Mouse (Mus musculus): ENCODE results near the gene Ehf. TPM values are rescaled to one million over a fixed set of nuclear protein-coding genes. Genes with fewer than 3 reads are reported as not detected.

The Ehf gene
- polyA plus RNA-seq, 1 experiment from 2014 or later = not detected

- ATAC-seq (ENCODE audit: low FRiP score) (no peak), DNase-seq (ENCODE audit: low spot score, missing footprints) (no peak)
- Histone ChIP-seq H3K4me1 (ENCODE audit: control insufficient read depth, insufficient read depth, low read length) (peaks cover 1% of the 10 kb centered on the region; the same call in 1 of the 2 replicates), H3K4me3 (ENCODE audit: low read depth, low read length) (no peak overlapping the region), H3K9me3 (ENCODE audit: control insufficient read depth, low read length) (no peaks in the 10 kb centered on the region), H3K4me2 (no peak overlapping the region), H3K27me3 (ENCODE audit: control insufficient read depth, insufficient read depth, low read length) (no peaks in the 10 kb centered on the region), H3K36me3 (ENCODE audit: control insufficient read depth, insufficient read depth, low read length) (no peaks in the 10 kb centered on the region), H3K9ac (ENCODE audit: low read length) (no peak overlapping the region), H3K27ac (ENCODE audit: low read depth, low read length) (no peak overlapping the region)
- WGBS = 82% methylated on average over 7 of the region's 7 CpGs
These were observed 13.6 kb downstream of the Ehf start for GRCm38 (mm10) chr2:103289407-103289950.

- no peaks in the 10 kb centered on the region for H3K36me3 ChIP-seq (ENCODE audit: control insufficient read depth, insufficient read depth, low read length)
- no peak overlapping the region for H3K4me2 ChIP-seq
- H3K9ac ChIP-seq (ENCODE audit: low read length) = no peak overlapping the region
- no peak overlapping the region for H3K4me3 ChIP-seq (ENCODE audit: low read depth, low read length)
- no peak for DNase-seq (ENCODE audit: low spot score, missing footprints)
- no peak for ATAC-seq (ENCODE audit: low FRiP score)
- H3K9me3 ChIP-seq (ENCODE audit: control insufficient read depth, low read length) = no peaks in the 10 kb centered on the region
- H3K4me1 ChIP-seq (ENCODE audit: control insufficient read depth, insufficient read depth, low read length) = no peaks in the 10 kb centered on the region
- H3K27ac ChIP-seq (ENCODE audit: low read depth, low read length) = no peak overlapping the region
- 84% methylated on average over 5 of the region's 5 CpGs for WGBS
- H3K27me3 ChIP-seq (ENCODE audit: control insufficient read depth, insufficient read depth, low read length) = no peaks in the 10 kb centered on the region
These were observed 15.4 kb downstream of the Ehf start for GRCm38 (mm10) chr2:103287716-103288115.

GRCm38 (mm10) chr2:103285561-103285960 is 17.5 kb downstream of the Ehf start:
- WGBS = 23% methylated on average over 2 of the region's 2 CpGs
- DNase-seq (ENCODE audit: low spot score, missing footprints) (no peak), ATAC-seq (ENCODE audit: low FRiP score) (no peak)
- Histone ChIP-seq H3K4me2 (no peak overlapping the region), H3K27me3 (ENCODE audit: control insufficient read depth, insufficient read depth, low read length) (no peaks in the 10 kb centered on the region), H3K4me3 (ENCODE audit: low read depth, low read length) (no peak overlapping the region), H3K27ac (ENCODE audit: low read depth, low read length) (no peak overlapping the region), H3K36me3 (ENCODE audit: control insufficient read depth, insufficient read depth, low read length) (no peaks in the 10 kb centered on the region), H3K9me3 (ENCODE audit: control insufficient read depth, low read length) (no peaks in the 10 kb centered on the region), H3K4me1 (ENCODE audit: control insufficient read depth, insufficient read depth, low read length) (no peaks in the 10 kb centered on the region), H3K9ac (ENCODE audit: low read length) (no peak overlapping the region)

GRCm38 (mm10) chr2:103283730-103284129 is 19.3 kb downstream of the Ehf start:
- Histone ChIP-seq H3K9ac (ENCODE audit: low read length) (no peak overlapping the region), H3K36me3 (ENCODE audit: control insufficient read depth, insufficient read depth, low read length) (no peaks in the 10 kb centered on the region), H3K4me3 (ENCODE audit: low read depth, low read length) (no peak overlapping the region), H3K27me3 (ENCODE audit: control insufficient read depth, insufficient read depth, low read length) (no peaks in the 10 kb centered on the region), H3K27ac (ENCODE audit: low read depth, low read length) (no peak overlapping the region), H3K9me3 (ENCODE audit: control insufficient read depth, low read length) (no peaks in the 10 kb centered on the region), H3K4me1 (ENCODE audit: control insufficient read depth, insufficient read depth, low read length) (no peaks in the 10 kb centered on the region), H3K4me2 (no peak overlapping the region)
- ATAC-seq (ENCODE audit: low FRiP score) = no peak
- no peak for DNase-seq (ENCODE audit: low spot score, missing footprints)
- WGBS = 91% methylated on average over 8 of the region's 8 CpGs

- Histone ChIP-seq H3K27ac (ENCODE audit: low read depth, low read length) (no peak overlapping the region), H3K4me2 (no peak overlapping the region), H3K9ac (ENCODE audit: low read length) (no peak overlapping the region), H3K27me3 (ENCODE audit: control insufficient read depth, insufficient read depth, low read length) (no peaks in the 10 kb centered on the region), H3K4me1 (ENCODE audit: control insufficient read depth, insufficient read depth, low read length) (no peaks in the 10 kb centered on the region), H3K9me3 (ENCODE audit: control insufficient read depth, low read length) (no peaks in the 10 kb centered on the region), H3K36me3 (ENCODE audit: control insufficient read depth, insufficient read depth, low read length) (no peaks in the 10 kb centered on the region), H3K4me3 (ENCODE audit: low read depth, low read length) (no peak overlapping the region)
- 78% methylated on average over 8 of the region's 8 CpGs for WGBS
- DNase-seq (ENCODE audit: low spot score, missing footprints) = no peak
- ATAC-seq (ENCODE audit: low FRiP score) = no peak
These were observed 20.8 kb downstream of the Ehf start for GRCm38 (mm10) chr2:103282184-103282750.

GRCm38 (mm10) chr2:103279927-103280326 is 23.2 kb downstream of the Ehf start:
- no peaks in the 10 kb centered on the region for H3K36me3 ChIP-seq (ENCODE audit: control insufficient read depth, insufficient read depth, low read length)
- H3K4me1 ChIP-seq (ENCODE audit: control insufficient read depth, insufficient read depth, low read length) = no peaks in the 10 kb centered on the region
- no peak for ATAC-seq (ENCODE audit: low FRiP score)
- no peak overlapping the region for H3K9ac ChIP-seq (ENCODE audit: low read length)
- 94% methylated on average over 1 of the region's 1 CpGs for WGBS
- no peak overlapping the region for H3K4me3 ChIP-seq (ENCODE audit: low read depth, low read length)
- H3K9me3 ChIP-seq (ENCODE audit: control insufficient read depth, low read length) = no peaks in the 10 kb centered on the region
- no peak for DNase-seq (ENCODE audit: low spot score, missing footprints)
- no peaks in the 10 kb centered on the region for H3K27me3 ChIP-seq (ENCODE audit: control insufficient read depth, insufficient read depth, low read length)
- H3K4me2 ChIP-seq = no peak overlapping the region
- H3K27ac ChIP-seq (ENCODE audit: low read depth, low read length) = no peak overlapping the region

- Histone ChIP-seq H3K4me3 (ENCODE audit: low read depth, low read length) (no peak overlapping the region), H3K27ac (ENCODE audit: low read depth, low read length) (no peak overlapping the region), H3K9me3 (ENCODE audit: control insufficient read depth, low read length) (no peaks in the 10 kb centered on the region), H3K4me1 (ENCODE audit: control insufficient read depth, insufficient read depth, low read length) (no peaks in the 10 kb centered on the region), H3K27me3 (ENCODE audit: control insufficient read depth, insufficient read depth, low read length) (no peaks in the 10 kb centered on the region), H3K4me2 (no peak overlapping the region), H3K9ac (ENCODE audit: low read length) (no peak overlapping the region), H3K36me3 (ENCODE audit: control insufficient read depth, insufficient read depth, low read length) (no peaks in the 10 kb centered on the region)
- WGBS = 81% methylated on average over 1 of the region's 1 CpGs
- DNase-seq (ENCODE audit: low spot score, missing footprints) (no peak), ATAC-seq (ENCODE audit: low FRiP score) (no peak)
These were observed 24.6 kb downstream of the Ehf start for GRCm38 (mm10) chr2:103278476-103278875.

- Histone ChIP-seq H3K4me2 (no peak overlapping the region), H3K27me3 (ENCODE audit: control insufficient read depth, insufficient read depth, low read length) (no peaks in the 10 kb centered on the region), H3K27ac (ENCODE audit: low read depth, low read length) (no peak overlapping the region), H3K9me3 (ENCODE audit: control insufficient read depth, low read length) (no peaks in the 10 kb centered on the region), H3K4me1 (ENCODE audit: control insufficient read depth, insufficient read depth, low read length) (no peaks in the 10 kb centered on the region), H3K4me3 (ENCODE audit: low read depth, low read length) (no peak overlapping the region), H3K36me3 (ENCODE audit: control insufficient read depth, insufficient read depth, low read length) (no peaks in the 10 kb centered on the region), H3K9ac (ENCODE audit: low read length) (no peak overlapping the region)
- ATAC-seq (ENCODE audit: low FRiP score) (no peak), DNase-seq (ENCODE audit: low spot score, missing footprints) (no peak)
- 63% methylated on average over 1 of the region's 1 CpGs for WGBS
These were observed 25.3 kb downstream of the Ehf start for GRCm38 (mm10) chr2:103277794-103278193.

GRCm38 (mm10) chr2:103275316-103275960 is 27.6 kb downstream of the Ehf start:
- Histone ChIP-seq H3K27me3 (ENCODE audit: control insufficient read depth, insufficient read depth, low read length) (no peaks in the 10 kb centered on the region), H3K27ac (ENCODE audit: low read depth, low read length) (no peak overlapping the region), H3K4me3 (ENCODE audit: low read depth, low read length) (no peak overlapping the region), H3K9me3 (ENCODE audit: control insufficient read depth, low read length) (no peaks in the 10 kb centered on the region), H3K9ac (ENCODE audit: low read length) (no peak overlapping the region), H3K4me2 (no peak overlapping the region), H3K36me3 (ENCODE audit: control insufficient read depth, insufficient read depth, low read length) (no peaks in the 10 kb centered on the region), H3K4me1 (ENCODE audit: control insufficient read depth, insufficient read depth, low read length) (no peaks in the 10 kb centered on the region)
- WGBS = 85% methylated on average over 6 of the region's 6 CpGs
- DNase-seq (ENCODE audit: low spot score, missing footprints) (no peak), ATAC-seq (ENCODE audit: low FRiP score) (no peak)

Measured in midbrain, embryonic 11.5 days (tissue).